Mouse (Mus musculus) megakaryocyte, embryonic 14.5 days (primary cell): ENCODE results near the gene Zfp410.

Experiments
- FLI1 ChIP-seq: IDR thresholded peaks from 2 replicates; pipeline ENCODE4 v1.6.1; 2012; ENCODE audit warnings: low read length, inconsistent platforms, mixed read lengths
- GATA1 ChIP-seq: IDR thresholded peaks from 3 replicates; pipeline ENCODE4 v1.6.1; 2012; ENCODE audit warnings: mixed read lengths, low read length, inconsistent platforms, borderline replicate concordance

- TF ChIP-seq GATA1, result no peak
- TF ChIP-seq FLI1, result peak; percentile 84
Measured at GRCm38 (mm10) chr12:84284885-84285592, 31.6 kb upstream of the Zfp410 start, which contains the start of gene Ptgr2.
